Mouse (Mus musculus): ENCODE measurements around the gene Plxna1.

- TF ChIP-seq CTCF (conservative IDR thresholded peaks at IDR 0.05; ENCODE audit: low read length) (no peak), NANOG (IDR thresholded peaks at IDR 0.05; ENCODE audit: borderline replicate concordance, low read length) (no peak), POU5F1 (IDR thresholded peaks at IDR 0.05; ENCODE audit: borderline replicate concordance, low read length) (no peak)
These were observed 37.6 kb downstream of the Plxna1 start for GRCm38 (mm10) chr6:89324842-89325241.
